Mouse (Mus musculus) forebrain, embryonic 11.5 days (tissue): ENCODE results near the gene Reep1. TPM values are rescaled to one million over a fixed set of nuclear protein-coding genes. Genes with fewer than 3 reads are reported as not detected.
A peak's percentile ranks its signal among the peaks of the same experiment; 100 is the strongest.

Source experiments
- ATAC-seq: fragments of 200-750 bp; cut with Nextera tagmentation; replicated peaks from 2 replicates; pipeline ENCODE4 v1.8.0; 2017; ENCODE audit warnings: moderate TSS enrichment; ENCODE audit not compliant: low FRiP score
- DNase-seq: peaks from one replicate; pipeline ENCODE4 v3.0.0-alpha.2; 2017; ENCODE audit warnings: low spot score
- H3K27ac ChIP-seq: fragments of 300-500 bp; sonication (generic); 2 replicates; pipeline ENCODE4 v1.5.1; 2014; ENCODE audit warnings: low read depth, low read length
- H3K27me3 ChIP-seq: fragments of 300-500 bp; sonication (generic); 2 replicates; pipeline ENCODE4 v1.6.1; 2014; ENCODE audit warnings: mild to moderate bottlenecking, low read length, mixed read lengths; ENCODE audit not compliant: control insufficient read depth, insufficient read depth
- H3K36me3 ChIP-seq: fragments of 300-500 bp; sonication (generic); 2 replicates; pipeline ENCODE4 v1.6.1; 2014; ENCODE audit warnings: mild to moderate bottlenecking, low read length, moderate library complexity, mixed read lengths; ENCODE audit not compliant: control insufficient read depth, insufficient read depth
- H3K4me1 ChIP-seq: fragments of 300-500 bp; sonication (generic); replicated peaks from 2 replicates; pipeline ENCODE4 v1.6.1; 2014; ENCODE audit warnings: low read length, mixed read lengths; ENCODE audit not compliant: control insufficient read depth, insufficient read depth
- H3K4me2 ChIP-seq: fragments of 300-500 bp; sonication (generic); 2 replicates; pipeline ENCODE4 v1.6.1; 2014; ENCODE audit warnings: low read depth, mild to moderate bottlenecking, low read length, moderate library complexity, mixed read lengths; ENCODE audit not compliant: severe bottlenecking
- H3K4me3 ChIP-seq: fragments of 300-500 bp; sonication (generic); 2 replicates; pipeline ENCODE4 v1.5.1; 2014; ENCODE audit warnings: low read depth, low read length
- H3K9ac ChIP-seq: fragments of 300-500 bp; sonication (generic); 2 replicates; pipeline ENCODE4 v1.6.1; 2014; ENCODE audit warnings: low read length
- H3K9me3 ChIP-seq: fragments of 300-500 bp; sonication (generic); 2 replicates; pipeline ENCODE4 v1.6.1; 2016; ENCODE audit warnings: low read length, mixed read lengths; ENCODE audit not compliant: control insufficient read depth
- WGBS: fragments of 180-500 bp; shearing (Covaris S2); extraction: QIAGEN DNeasy Blood & Tissue Kit; methylation state at CpG from one replicate; pipeline ENCODE4 v1.1.7; 2014; 5-methylcytosine and 5-hydroxymethylcytosine counted together
- polyA plus RNA-seq: library from polyadenylated mRNA; unstranded; fragments of >200 nt; fragmentation: Nextera tagmentation; extraction: Ambion mirVana; gene quantifications from 2 replicates; pipeline ENCODE4 v1.2.1, GENCODE M21; 2014

Reep1 gene
- polyA plus RNA-seq, 1 experiment from 2014 or later, result 44.7 TPM

GRCm38 (mm10) chr6:71803609-71804008, 96.2 kb downstream of the Reep1 start:
- no peak overlapping the region for H3K9ac ChIP-seq
- no peak for ATAC-seq

DNA sequence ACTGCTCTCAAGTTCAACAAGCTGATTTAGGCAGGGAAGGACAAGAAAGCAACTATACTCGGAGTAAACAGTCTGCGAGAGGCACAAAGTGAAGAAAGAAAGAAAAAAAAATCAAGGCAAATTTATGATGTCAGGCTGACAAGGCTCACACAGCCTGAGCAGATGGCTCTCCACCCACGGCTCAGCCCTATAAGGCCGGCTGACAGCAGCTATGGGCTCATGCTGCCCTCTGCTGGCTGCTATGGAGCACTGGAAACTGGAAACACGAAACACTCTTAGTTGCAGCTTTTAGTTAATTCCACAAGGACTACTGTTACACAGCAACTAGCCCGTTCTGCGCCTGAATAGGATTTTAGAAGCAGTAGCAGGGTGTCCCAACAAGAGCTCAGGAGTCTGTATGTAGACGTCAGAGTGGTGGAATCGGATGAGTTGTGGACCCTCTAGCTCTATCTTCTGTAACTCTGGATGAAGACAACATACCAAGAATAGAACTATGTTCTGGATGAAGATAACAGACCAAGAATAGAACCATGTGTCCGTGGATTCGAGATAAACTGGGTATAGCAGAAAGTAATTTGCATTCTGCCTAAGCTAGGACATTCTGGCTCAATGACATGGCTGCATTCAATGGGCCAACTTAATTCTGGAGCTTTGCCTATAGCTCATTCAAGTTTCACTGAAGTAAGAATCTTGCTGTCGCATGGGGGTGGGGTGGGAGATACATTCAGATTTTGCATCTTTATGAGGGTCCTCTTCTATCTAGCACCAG, 96.9 kb downstream of the Reep1 start:
- H3K27ac ChIP-seq, result no peak overlapping the region
- no peaks in the 10 kb centered on the region for H3K27me3 ChIP-seq
- H3K9ac ChIP-seq, result no peak overlapping the region
- DNase-seq (peak; percentile 79), ATAC-seq (peak; percentile 81)
- H3K9me3 ChIP-seq, result no peaks in the 10 kb centered on the region
- no peaks in the 10 kb centered on the region for H3K36me3 ChIP-seq
- no peak overlapping the region for H3K4me3 ChIP-seq
- H3K4me2 ChIP-seq, result no peak overlapping the region
- no peaks in the 10 kb centered on the region for H3K4me1 ChIP-seq
- 34% methylated on average over 12 of the region's 12 CpGs for WGBS

More at GRCm38 (mm10) chr6:71803609-71804008, 96.2 kb downstream of the Reep1 start:
- no peaks in the 10 kb centered on the region for H3K9me3 ChIP-seq
- H3K27me3 ChIP-seq, result no peaks in the 10 kb centered on the region
- H3K4me3 ChIP-seq, result no peak overlapping the region
- no peak overlapping the region for H3K27ac ChIP-seq
- H3K4me2 ChIP-seq, result no peak overlapping the region
- no peak for DNase-seq
- 96% methylated on average over 1 of the region's 1 CpGs for WGBS
- no peaks in the 10 kb centered on the region for H3K36me3 ChIP-seq
- no peaks in the 10 kb centered on the region for H3K4me1 ChIP-seq

DNA sequence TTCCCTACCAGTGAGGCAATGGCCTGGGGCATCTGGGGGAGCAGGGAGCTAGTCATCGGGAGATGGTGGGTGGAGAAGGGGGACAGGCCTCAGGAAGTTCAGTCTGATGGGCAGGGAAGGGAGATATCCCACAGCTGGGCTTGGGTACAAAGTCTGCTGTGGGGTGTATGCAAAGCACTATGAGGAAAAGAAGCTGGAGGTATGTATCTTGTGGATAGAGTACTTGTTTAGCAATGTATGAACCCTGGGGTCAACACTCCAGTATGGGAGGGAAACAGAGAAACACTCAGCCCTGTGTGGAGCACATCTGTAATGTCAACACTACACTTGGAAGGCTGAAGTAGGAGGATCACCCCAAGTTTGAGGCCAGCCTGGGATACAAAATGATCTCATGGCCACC, 99.4 kb downstream of the Reep1 start:
- 88% methylated on average over 1 of the region's 1 CpGs for WGBS
- no peak for DNase-seq
- H3K4me1 ChIP-seq, result no peaks in the 10 kb centered on the region
- H3K36me3 ChIP-seq, result no peaks in the 10 kb centered on the region
- no peaks in the 10 kb centered on the region for H3K9me3 ChIP-seq
- H3K27me3 ChIP-seq, result no peaks in the 10 kb centered on the region
- no peak overlapping the region for H3K9ac ChIP-seq
- no peak for ATAC-seq
- H3K4me2 ChIP-seq, result no peak overlapping the region
- H3K4me3 ChIP-seq, result no peak overlapping the region
- H3K27ac ChIP-seq, result no peak overlapping the region

- Histone ChIP-seq H3K27me3 (no peaks in the 10 kb centered on the region), H3K4me2 (no peak overlapping the region), H3K4me3 (no peak overlapping the region), H3K9me3 (no peaks in the 10 kb centered on the region), H3K36me3 (no peaks in the 10 kb centered on the region), H3K4me1 (no peaks in the 10 kb centered on the region), H3K27ac (no peak overlapping the region), H3K9ac (no peak overlapping the region)
- no peak for ATAC-seq
- 95% methylated on average over 9 of the region's 9 CpGs for WGBS
- no peak for DNase-seq
These were observed 102.5 kb downstream of the Reep1 start for GRCm38 (mm10) chr6:71809890-71810289.

- Histone ChIP-seq H3K36me3 (peaks cover 5% of the 10 kb centered on the region; the same call in 1 of the 2 replicates), H3K9ac (no peak overlapping the region), H3K4me3 (no peak overlapping the region), H3K27me3 (no peaks in the 10 kb centered on the region), H3K4me1 (no peaks in the 10 kb centered on the region), H3K9me3 (no peaks in the 10 kb centered on the region), H3K4me2 (no peak overlapping the region), H3K27ac (no peak overlapping the region)
- no peak for ATAC-seq
- DNase-seq, result no peak
- WGBS, result 85% methylated on average over 2 of the region's 2 CpGs
These were observed 105.5 kb downstream of the Reep1 start for GRCm38 (mm10) chr6:71812820-71813219.

- no peak overlapping the region for H3K27ac ChIP-seq
- H3K4me3 ChIP-seq, result no peak overlapping the region
- 86% methylated on average over 5 of the region's 5 CpGs for WGBS
- H3K9me3 ChIP-seq, result no peaks in the 10 kb centered on the region
- H3K27me3 ChIP-seq, result no peaks in the 10 kb centered on the region
- no peak overlapping the region for H3K4me2 ChIP-seq
- ATAC-seq, result no peak
- no peak overlapping the region for H3K9ac ChIP-seq
- H3K4me1 ChIP-seq, result no peaks in the 10 kb centered on the region
- H3K36me3 ChIP-seq, result peaks cover 5% of the 10 kb centered on the region; the same call in 1 of the 2 replicates
- DNase-seq, result no peak
These were observed 112.5 kb downstream of the Reep1 start for GRCm38 (mm10) chr6:71819764-71820292.

- H3K27ac ChIP-seq, result no peak overlapping the region
- peak overlapping the region; percentile 58 for H3K9ac ChIP-seq
- H3K9me3 ChIP-seq, result no peaks in the 10 kb centered on the region
- DNase-seq, result no peak
- ATAC-seq, result peak; percentile 40; the same call in 1 of the 2 replicates
- peak overlapping the region; percentile 58 for H3K4me3 ChIP-seq
- no peaks in the 10 kb centered on the region; the same call in 1 of the 2 replicates for H3K36me3 ChIP-seq
- H3K4me1 ChIP-seq, result no peaks in the 10 kb centered on the region
- H3K4me2 ChIP-seq, result peak overlapping the region; percentile 75
- H3K27me3 ChIP-seq, result no peaks in the 10 kb centered on the region; the same call in 1 of the 2 replicates
- 2% methylated on average over 7 of the region's 7 CpGs for WGBS
These were observed 115.7 kb downstream of the Reep1 start for GRCm38 (mm10) chr6:71823085-71823484.

DNA sequence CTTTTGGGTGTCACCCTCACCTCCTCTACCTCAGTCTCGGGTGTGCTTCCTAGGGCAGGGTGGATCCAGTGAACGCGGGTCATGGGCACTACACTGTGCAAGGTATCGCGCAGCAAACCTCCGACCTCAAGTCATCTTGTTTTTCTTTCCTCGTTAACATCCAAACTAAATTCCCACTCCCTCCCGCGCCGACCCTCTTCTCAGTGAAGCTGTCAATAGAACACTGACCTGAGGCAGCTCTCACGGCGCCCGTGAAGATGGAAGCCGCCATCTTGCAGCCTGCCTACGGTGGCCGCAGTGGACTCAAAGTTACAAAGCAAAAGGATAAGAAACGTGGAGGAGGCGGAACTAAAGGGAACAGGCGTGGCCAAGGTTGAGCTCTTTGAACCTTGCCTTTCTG, 116.1 kb downstream of the Reep1 start:
- Histone ChIP-seq H3K36me3 (no peaks in the 10 kb centered on the region), H3K4me1 (no peaks in the 10 kb centered on the region), H3K4me3 (peak overlapping the region; percentile 58), H3K4me2 (peak overlapping the region; percentile 75), H3K27ac (no peak overlapping the region), H3K9me3 (no peaks in the 10 kb centered on the region), H3K27me3 (no peaks in the 10 kb centered on the region; the same call in 1 of the 2 replicates), H3K9ac (peak overlapping the region; percentile 58)
- under 1% methylated on average over 19 of the region's 19 CpGs for WGBS
- peak; percentile 92 for ATAC-seq
- DNase-seq, result peak; percentile 90
